Mouse (Mus musculus) CH12.LX (cell line): ENCODE data around the gene Bcl2l2. TPM values are rescaled to one million over a fixed set of nuclear protein-coding genes. Genes with fewer than 3 reads are reported as not detected.

ENCODE experiments used
- DNase-seq: peaks from one replicate; pipeline ENCODE4 v3.0.0-alpha.2; 2013; ENCODE audit errors: extremely low read depth
- H3K27ac ChIP-seq: 2 replicates; pipeline ENCODE4 v1.5.1; 2012; ENCODE audit warnings: low read depth, mild to moderate bottlenecking, control low read depth, moderate library complexity; ENCODE audit not compliant: insufficient read depth
- H3K27me3 ChIP-seq: replicated peaks from 2 replicates; pipeline ENCODE3; 2012; ENCODE audit warnings: inconsistent platforms
- H3K36me3 ChIP-seq, 2 experiments: replicated peaks in 1 of 2; 2 replicates each; pipeline versions ENCODE3 to v1.6.1; 2012; ENCODE audit warnings: inconsistent platforms in 1 of 2, low read length in 1 of 2, mild to moderate bottlenecking in 1 of 2, mixed read lengths in 1 of 2, moderate library complexity in 1 of 2; ENCODE audit not compliant: control insufficient read depth in 1 of 2, insufficient read depth in 1 of 2
- H3K4me1 ChIP-seq, 2 experiments: 2 replicates each; pipeline ENCODE4 v1.6.1; 2012; ENCODE audit warnings: inconsistent platforms in 1 of 2, moderate library complexity in 1 of 2; ENCODE audit not compliant: insufficient read depth in 2 of 2, control insufficient read depth in 1 of 2
- H3K4me2 ChIP-seq: 2 replicates; pipeline ENCODE4 v1.6.1; 2012; ENCODE audit warnings: low read depth, mild to moderate bottlenecking, control low read depth; ENCODE audit not compliant: poor library complexity, insufficient read depth, severe bottlenecking
- H3K4me3 ChIP-seq, 3 experiments: fragments of 150-350 bp in 1 of 3; sonication (generic) in 1 of 3; replicated peaks in 1 of 3; 2 replicates each; pipeline versions ENCODE3 to v1.5.1; 2011 to 2012; ENCODE audit warnings: low read depth in 2 of 3, low read length in 2 of 3, mild to moderate bottlenecking in 2 of 3, moderate library complexity in 2 of 3, control low read depth in 1 of 3, improper control_type of control experiment in 1 of 3, inconsistent platforms in 1 of 3, mixed read lengths in 1 of 3; ENCODE audit not compliant: poor library complexity in 1 of 3
- H3K79me2 ChIP-seq: replicated peaks from 2 replicates; pipeline ENCODE4 v1.6.1; 2012; ENCODE audit warnings: mild to moderate bottlenecking, moderate library complexity; ENCODE audit not compliant: control insufficient read depth, poor library complexity, insufficient read depth, severe bottlenecking; ENCODE audit errors: extremely low read depth
- H3K9ac ChIP-seq: 2 replicates; pipeline ENCODE4 v1.6.1; 2012; ENCODE audit warnings: low read depth, mild to moderate bottlenecking, control low read depth, moderate library complexity; ENCODE audit not compliant: insufficient read depth
- H3K9me3 ChIP-seq: replicated peaks from 2 replicates; pipeline ENCODE3; 2012; ENCODE audit warnings: low read length, inconsistent platforms, mixed read lengths
- CHD2 ChIP-seq: IDR thresholded peaks from 2 replicates; pipeline ENCODE4 v1.6.1; 2011; ENCODE audit warnings: low read length, improper control_type of control experiment
- CTCF ChIP-seq, 2 experiments: IDR thresholded peaks in 1 of 2; conservative IDR thresholded peaks in 1 of 2; 2 replicates each; pipeline ENCODE4 v1.5.1; 2011 to 2012; ENCODE audit warnings: low read depth in 2 of 2, low read length in 2 of 2, improper control_type of control experiment in 1 of 2, inconsistent platforms in 1 of 2, mild to moderate bottlenecking in 1 of 2, moderate library complexity in 1 of 2
- GABPA ChIP-seq: IDR thresholded peaks from 2 replicates; pipeline ENCODE4 v1.6.1; 2012; ENCODE audit warnings: low read depth, low read length, improper control_type of control experiment, inconsistent platforms; ENCODE audit not compliant: insufficient replicate concordance
- IRF4 ChIP-seq: IDR thresholded peaks from 2 replicates; pipeline ENCODE4 v1.6.1; 2014; ENCODE audit warnings: low read depth, mild to moderate bottlenecking, inconsistent platforms, low read length, improper control_type of control experiment
- JUN ChIP-seq: IDR thresholded peaks from 2 replicates; pipeline ENCODE4 v1.6.1; 2011; ENCODE audit warnings: low read depth, mild to moderate bottlenecking, low read length, improper control_type of control experiment, moderate library complexity; ENCODE audit not compliant: insufficient read depth
- JUND ChIP-seq: conservative IDR thresholded peaks from 2 replicates; pipeline ENCODE4 v1.6.1; 2011; ENCODE audit warnings: low read depth, low read length, improper control_type of control experiment
- MAX ChIP-seq: IDR thresholded peaks from 2 replicates; pipeline ENCODE4 v1.6.1; 2011; ENCODE audit warnings: low read length, improper control_type of control experiment
- MAZ ChIP-seq: IDR thresholded peaks from 2 replicates; pipeline ENCODE4 v1.6.1; 2012; ENCODE audit warnings: low read depth, mild to moderate bottlenecking, inconsistent platforms, low read length, improper control_type of control experiment, moderate library complexity
- MXI1 ChIP-seq: IDR thresholded peaks from 2 replicates; pipeline ENCODE4 v1.6.1; 2011; ENCODE audit warnings: mild to moderate bottlenecking, low read depth, low read length, improper control_type of control experiment
- MYC ChIP-seq: IDR thresholded peaks from 2 replicates; pipeline ENCODE4 v1.6.1; 2011; ENCODE audit warnings: low read depth, mild to moderate bottlenecking, improper control_type of control experiment, low read length
- POLR2A ChIP-seq: IDR thresholded peaks from 2 replicates; pipeline ENCODE4 v1.6.1; 2011; ENCODE audit warnings: low read depth, mild to moderate bottlenecking, improper control_type of control experiment, low read length
- POLR2AphosphoS2 ChIP-seq: IDR thresholded peaks from 2 replicates; pipeline ENCODE4 v1.6.1; 2011; ENCODE audit warnings: low read depth, low read length, improper control_type of control experiment
- RAD21 ChIP-seq: IDR thresholded peaks from 2 replicates; pipeline ENCODE4 v1.6.1; 2011; ENCODE audit warnings: low read depth, mild to moderate bottlenecking, low read length, improper control_type of control experiment, moderate library complexity
- RCOR1 ChIP-seq: conservative IDR thresholded peaks from 2 replicates; pipeline ENCODE4 v1.6.1; 2012; ENCODE audit warnings: low read depth, mild to moderate bottlenecking, inconsistent platforms, low read length, improper control_type of control experiment
- SMC3 ChIP-seq: IDR thresholded peaks from 2 replicates; pipeline ENCODE4 v1.6.1; 2011; ENCODE audit warnings: low read depth, low read length, improper control_type of control experiment
- TBP ChIP-seq: conservative IDR thresholded peaks from 2 replicates; pipeline ENCODE4 v1.6.1; 2011; ENCODE audit warnings: low read depth, low read length, improper control_type of control experiment
- UBTF ChIP-seq: IDR thresholded peaks from 2 replicates; pipeline ENCODE4 v1.6.1; 2012; ENCODE audit warnings: low read depth, mild to moderate bottlenecking, inconsistent platforms, low read length, improper control_type of control experiment, moderate library complexity
- USF1 ChIP-seq: IDR thresholded peaks from 2 replicates; pipeline ENCODE4 v1.6.1; 2014; ENCODE audit warnings: low read depth, mild to moderate bottlenecking, inconsistent platforms, low read length, improper control_type of control experiment
- USF2 ChIP-seq: conservative IDR thresholded peaks from 2 replicates; pipeline ENCODE4 v1.6.1; 2011; ENCODE audit warnings: low read depth, low read length, improper control_type of control experiment
- ZC3H11A ChIP-seq: IDR thresholded peaks from 2 replicates; pipeline ENCODE4 v1.6.1; 2012; ENCODE audit warnings: low read depth, mild to moderate bottlenecking, inconsistent platforms, low read length, improper control_type of control experiment
- ZNF384 ChIP-seq: IDR thresholded peaks from 2 replicates; pipeline ENCODE4 v1.6.1; 2012; ENCODE audit warnings: low read depth, low read length, improper control_type of control experiment, inconsistent platforms
- dilution Hi-C: fragments of 300-500 bp; cut with MboI; formaldehyde crosslinking; loops from 2 replicates; pipeline ENCODE4 v1.14.3; 2020; ENCODE audit warnings: low sequenced_read_pairs; ENCODE audit not compliant: extremely low pct_unique_long_range_greater_than_20kb, extremely low pct_ligation_motif_present
- in situ Hi-C: fragments of 300-500 bp; cut with MboI; formaldehyde crosslinking; loops from 3 replicates; pipeline ENCODE4 v1.14.3; 2019; ENCODE audit warnings: low sequenced_read_pairs, low pct_ligation_motif_present, low pct_unique_long_range_greater_than_20kb, mixed read lengths
- polyA plus RNA-seq: library from polyadenylated mRNA; unstranded; fragments of >175 nt; gene quantifications from 2 replicates; pipeline ENCODE4 v1.2.1, GENCODE M21; 2012; ENCODE audit warnings: low read depth; ENCODE audit not compliant: insufficient read length
- total RNA-seq, 2 experiments: library from RNA; depleted of rRNA; stranded (reverse); fragments of 300-350 nt in 1 of 2; fragments of >200 nt in 1 of 2; gene quantifications; 2 replicates each; pipeline ENCODE4 v1.2.3; 2012 to 2014

The Bcl2l2 gene
- total and polyA plus RNA-seq, 3 experiments, result 0.50 to 6.2 (median 0.76) TPM

DNA sequence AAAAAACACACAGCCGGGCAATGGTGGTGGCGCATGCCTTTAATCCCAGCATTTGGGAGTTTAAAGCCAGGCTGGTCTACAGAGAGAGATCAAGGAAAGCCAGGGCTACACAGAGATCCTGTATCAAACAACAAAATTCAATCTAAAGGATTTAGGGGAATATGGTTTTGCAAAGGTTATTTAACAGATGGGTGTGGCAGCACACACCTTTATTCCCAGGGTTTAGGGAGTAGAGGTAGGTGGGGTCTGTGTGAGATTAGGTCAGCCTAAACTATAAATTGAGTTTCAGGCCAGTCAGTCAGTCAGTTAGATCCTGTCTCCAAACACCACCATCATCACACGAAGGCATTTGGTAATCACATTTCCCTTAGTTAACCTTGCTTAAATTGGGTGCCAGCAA is 9.0 kb downstream of the Bcl2l2 start, which contains the start of gene Pabpn1 (continued):
- no peak for TF ChIP-seq ZC3H11A

DNA sequence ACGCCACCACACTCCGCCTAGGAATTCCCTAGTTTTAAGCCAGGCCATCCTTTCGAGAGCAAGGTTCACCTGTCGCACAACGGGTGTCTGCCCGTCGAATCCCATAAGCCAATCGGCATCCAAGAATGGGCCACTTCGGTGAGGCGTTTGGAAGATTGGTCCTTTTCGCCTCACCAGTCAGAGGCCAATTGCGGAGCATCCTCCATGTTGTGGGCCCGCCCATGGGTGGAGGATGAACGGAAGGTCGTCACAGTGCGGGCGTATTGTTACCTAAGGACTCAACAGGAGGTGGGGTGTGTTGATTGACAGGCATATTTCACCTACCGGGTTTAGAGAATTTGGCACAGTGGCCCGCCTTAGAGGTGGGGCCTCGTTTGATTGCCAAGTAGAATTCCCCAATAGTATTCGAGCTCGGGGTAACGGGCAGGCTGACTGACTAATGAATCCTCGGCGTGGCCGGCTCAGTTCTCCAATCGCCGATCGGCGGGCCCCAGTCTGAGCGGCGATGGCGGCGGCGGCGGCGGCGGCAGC is 10.5 kb downstream of the Bcl2l2 start:
- Histone ChIP-seq H3K36me3 (peaks cover 26 to 31% of the 10 kb centered on the region in 2 experiments), H3K27ac (peak overlapping the region; percentile 51; the same call in 1 of the 2 replicates)
- peak; percentile 80 for TF ChIP-seq POLR2A
- TF ChIP-seq USF2, result no peak
- peak; percentile 85 for TF ChIP-seq TBP
- TF ChIP-seq, all 38 proteins: peak for 2
- H3K79me2 ChIP-seq, result peaks cover 25% of the 10 kb centered on the region
- H3K4me1 ChIP-seq, result peaks cover 0 to 32% of the 10 kb centered on the region in 2 experiments; a peak in 2 of 4 replicates
- H3K9me3 ChIP-seq, result no peaks in the 10 kb centered on the region
- peak; percentile 100 for DNase-seq
- H3K27me3 ChIP-seq, result no peaks in the 10 kb centered on the region
- in situ Hi-C loops (no loop called here), dilution Hi-C loops (no loop called here)
- peak overlapping the region; percentile 100 for H3K9ac ChIP-seq
- peak overlapping the region; percentile 61 to 81 (median 81) for H3K4me3 ChIP-seq
- H3K4me2 ChIP-seq, result peak overlapping the region; percentile 87; the same call in 1 of the 2 replicates

DNA sequence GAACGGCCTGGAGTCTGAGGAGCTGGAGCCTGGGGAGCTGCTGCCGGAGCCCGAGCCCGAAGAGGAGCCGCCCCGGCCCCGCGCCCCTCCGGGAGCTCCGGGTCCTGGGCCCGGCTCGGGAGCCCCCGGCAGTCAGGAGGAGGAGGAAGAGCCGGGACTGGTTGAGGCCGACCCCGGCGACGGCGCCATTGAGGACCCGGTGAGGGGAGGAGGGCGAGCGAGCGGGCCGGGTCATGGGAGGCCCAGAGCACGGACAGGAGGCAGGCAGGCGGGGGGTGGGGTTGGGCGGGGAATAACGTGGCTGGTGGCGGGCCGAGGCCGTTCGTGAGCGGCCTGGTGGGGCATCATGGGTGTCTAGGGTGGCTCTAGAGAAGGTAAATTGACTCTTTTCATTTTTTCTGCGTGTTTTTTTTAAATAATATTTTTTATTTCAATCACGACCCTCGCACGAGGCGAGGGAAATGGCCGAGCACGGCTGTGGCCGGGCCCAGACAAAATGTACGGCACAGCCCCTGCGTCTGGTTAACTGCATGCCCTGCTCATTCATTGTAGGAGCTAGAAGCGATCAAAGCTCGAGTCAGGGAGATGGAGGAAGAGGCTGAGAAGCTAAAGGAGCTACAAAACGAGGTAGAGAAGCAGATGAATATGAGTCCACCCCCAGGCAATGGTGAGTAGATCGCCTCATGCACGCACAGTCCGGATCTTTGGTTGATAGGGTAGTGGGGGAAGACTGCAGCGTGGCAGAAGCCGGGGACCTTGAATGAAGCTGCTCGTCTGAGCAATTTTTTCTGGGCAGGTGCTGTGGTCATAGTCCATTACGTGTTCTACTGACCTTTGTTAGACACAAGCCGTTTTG is 11.3 kb downstream of the Bcl2l2 start:
- H3K36me3 ChIP-seq, result peaks cover 26 to 38% of the 10 kb centered on the region in 2 experiments
- peaks cover 25% of the 10 kb centered on the region for H3K79me2 ChIP-seq
- H3K4me3 ChIP-seq, result peak overlapping the region; percentile 77 to 81 (median 80)
- no peaks in the 10 kb centered on the region for H3K9me3 ChIP-seq
- in situ Hi-C loops (no loop called here), dilution Hi-C loops (no loop called here)
- TF ChIP-seq UBTF (0 out of 2 replicates have a peak, but pooled peaks have one; percentile 51), JUND (no peak), SMC3 (no peak)
- 0 out of 2 replicates have a peak overlapping the region, but pooled peaks have one; percentile 13 for H3K27ac ChIP-seq
- peak overlapping the region; percentile 83; the same call in 1 of the 2 replicates for H3K4me2 ChIP-seq
- H3K27me3 ChIP-seq, result no peaks in the 10 kb centered on the region
- peaks cover 0 to 32% of the 10 kb centered on the region in 2 experiments; a peak in 2 of 4 replicates for H3K4me1 ChIP-seq
- DNase-seq, result no peak
- peak overlapping the region; percentile 100 for H3K9ac ChIP-seq

GRCm38 (mm10) chr14:54897445-54897844 is 14.3 kb downstream of the Bcl2l2 start:
- Histone ChIP-seq H3K4me3 (no peak overlapping the region), H3K4me1 (peaks cover 0 to 39% of the 10 kb centered on the region in 2 experiments; a peak in 2 of 4 replicates), H3K27ac (no peak overlapping the region), H3K4me2 (no peak overlapping the region), H3K27me3 (no peaks in the 10 kb centered on the region), H3K79me2 (peaks cover 25% of the 10 kb centered on the region), H3K36me3 (peaks cover 26 to 40% of the 10 kb centered on the region in 2 experiments), H3K9me3 (no peaks in the 10 kb centered on the region), H3K9ac (no peak overlapping the region)
- DNase-seq, result no peak
- TF ChIP-seq CHD2 (no peak), POLR2AphosphoS2 (no peak), USF1 (no peak), GABPA (no peak), TBP (no peak), MXI1 (no peak), USF2 (no peak), RAD21 (no peak), MAZ (no peak), ZNF384 (no peak), IRF4 (no peak), RCOR1 (no peak), JUN (no peak), CTCF (conservative IDR thresholded peaks at IDR 0.05 in 1 of 2, IDR thresholded peaks at IDR 0.05 in 1 of 2; ENCODE audit: low read depth in 2 of 2, low read length in 2 of 2) (no peak), MAX (no peak), MYC (no peak)
- dilution Hi-C loops, result no loop called here
- in situ Hi-C loops, result no loop called here
